Mouse (Mus musculus): ENCODE measurements at regions not wholly inside any gene's neighbourhood (a gene's known extent, or its start where the extent isn't known, plus 50 kb on each side); places are given as distances from the start of the nearest gene placed in this dataset.

DNA sequence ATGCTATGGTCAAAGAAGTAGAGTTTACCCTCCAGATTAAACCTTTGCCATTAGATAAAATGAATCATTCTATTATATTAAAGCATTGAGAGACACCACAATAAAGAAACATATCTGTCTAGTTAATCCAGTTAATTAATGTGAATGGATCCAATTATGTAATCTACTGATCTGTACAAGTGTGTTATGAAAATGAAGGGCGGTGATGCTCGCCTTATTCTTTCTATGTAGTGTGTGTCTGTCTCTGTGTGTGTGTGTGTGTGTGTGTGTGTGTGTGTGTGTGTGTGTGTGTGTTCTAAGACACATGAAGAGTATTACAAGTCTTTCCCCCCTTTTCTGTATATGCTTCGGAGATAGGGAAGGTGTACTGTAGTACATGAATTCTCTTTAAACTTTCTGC, 451.2 kb downstream of the Tns3 start:
- TF ChIP-seq HCFC1 (IDR thresholded peaks at IDR 0.05; ENCODE audit: borderline replicate concordance, insufficient read depth, low read length) (no peak), MAFK (IDR thresholded peaks at IDR 0.05; ENCODE audit: insufficient read depth, low read depth, low read length) (no peak), CHD2 (IDR thresholded peaks at IDR 0.05; ENCODE audit: low read depth, low read length) (no peak)
- H3K9ac ChIP-seq (ENCODE audit: insufficient read depth, low read depth, low read length, poor library complexity, severe bottlenecking): no peak overlapping the region
- in situ Hi-C loops (cut with MboI; ENCODE audit: low sequenced_read_pairs in 2 of 2, unreplicated experiment in 2 of 2): no loop called here

DNA sequence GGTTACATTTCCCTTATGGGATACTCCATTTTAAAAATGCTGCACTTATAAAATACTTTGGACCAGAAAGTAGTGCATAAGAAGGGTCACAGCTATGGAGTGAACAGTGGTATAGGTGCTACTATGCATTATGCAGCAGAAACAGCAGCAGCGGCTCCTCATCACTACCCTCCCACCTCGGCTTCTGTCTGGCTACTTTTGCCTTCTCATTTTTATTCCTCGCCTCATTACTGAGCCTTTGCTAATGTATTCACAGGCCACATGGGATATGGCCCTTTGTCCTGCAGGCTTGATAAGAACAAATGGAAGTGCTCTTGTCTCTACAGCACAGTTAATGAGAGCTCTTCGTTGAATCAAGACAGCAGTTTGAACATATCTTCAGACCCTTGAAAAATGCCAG, 451.6 kb downstream of the Tns3 start:
- Histone ChIP-seq H3K36me3 (ENCODE audit: control insufficient read depth, insufficient read depth, low read length, poor library complexity, severe bottlenecking) (no peaks in the 10 kb centered on the region), H3K27ac (ENCODE audit: insufficient read depth, low read depth, low read length, poor library complexity, severe bottlenecking) (no peak overlapping the region), H3K9me3 (ENCODE audit: control insufficient read depth, insufficient read depth, low read depth, low read length) (no peaks in the 10 kb centered on the region; the same call in 1 of the 2 replicates), H3K4me1 (ENCODE audit: control insufficient read depth in 2 of 2, insufficient read depth in 2 of 2, low read length in 2 of 2, poor library complexity in 1 of 2) (no peaks in the 10 kb centered on the region), H3K9ac (ENCODE audit: insufficient read depth, low read depth, low read length, poor library complexity, severe bottlenecking) (no peak overlapping the region), H3K4me3 (ENCODE audit: insufficient read depth in 1 of 2, low read depth in 1 of 2, low read length in 2 of 2, poor library complexity in 1 of 2, severe bottlenecking in 1 of 2) (no peak overlapping the region)
- DNase-seq (ENCODE audit: low read depth, low spot score): no peak
- in situ Hi-C loops (cut with MboI; ENCODE audit: low sequenced_read_pairs in 2 of 2, unreplicated experiment in 2 of 2): no loop called here
- no peak for TF ChIP-seq CHD2 (IDR thresholded peaks at IDR 0.05; ENCODE audit: low read depth, low read length)
- TF ChIP-seq HCFC1 (IDR thresholded peaks at IDR 0.05; ENCODE audit: borderline replicate concordance, insufficient read depth, low read length): no peak
- no peak for TF ChIP-seq MAFK (IDR thresholded peaks at IDR 0.05; ENCODE audit: insufficient read depth, low read depth, low read length)
- TF ChIP-seq ZC3H11A (IDR thresholded peaks at IDR 0.05; ENCODE audit: borderline replicate concordance, low read depth, low read length): no peak

More for the DNA sequence above, 451.2 kb downstream of the Tns3 start:
- Histone ChIP-seq H3K27ac (ENCODE audit: insufficient read depth, low read depth, low read length, poor library complexity, severe bottlenecking) (no peak overlapping the region), H3K36me3 (ENCODE audit: control insufficient read depth, insufficient read depth, low read length, poor library complexity, severe bottlenecking) (no peaks in the 10 kb centered on the region), H3K4me1 (ENCODE audit: control insufficient read depth in 2 of 2, insufficient read depth in 2 of 2, low read length in 2 of 2, poor library complexity in 1 of 2) (no peaks in the 10 kb centered on the region), H3K9me3 (ENCODE audit: control insufficient read depth, insufficient read depth, low read depth, low read length) (no peaks in the 10 kb centered on the region; the same call in 1 of the 2 replicates), H3K4me3 (ENCODE audit: insufficient read depth in 1 of 2, low read depth in 1 of 2, low read length in 2 of 2, poor library complexity in 1 of 2, severe bottlenecking in 1 of 2) (no peak overlapping the region)
- no peak for DNase-seq (ENCODE audit: low read depth, low spot score)

- Histone ChIP-seq H3K4me3 (ENCODE audit: insufficient read depth in 1 of 2, low read depth in 1 of 2, low read length in 2 of 2, poor library complexity in 1 of 2, severe bottlenecking in 1 of 2) (no peak overlapping the region), H3K9ac (ENCODE audit: insufficient read depth, low read depth, low read length, poor library complexity, severe bottlenecking) (no peak overlapping the region), H3K4me1 (ENCODE audit: control insufficient read depth in 2 of 2, insufficient read depth in 2 of 2, low read length in 2 of 2, poor library complexity in 1 of 2) (no peaks in the 10 kb centered on the region), H3K27ac (ENCODE audit: insufficient read depth, low read depth, low read length, poor library complexity, severe bottlenecking) (no peak overlapping the region), H3K36me3 (ENCODE audit: control insufficient read depth, insufficient read depth, low read length, poor library complexity, severe bottlenecking) (no peaks in the 10 kb centered on the region), H3K9me3 (ENCODE audit: control insufficient read depth, insufficient read depth, low read depth, low read length) (no peaks in the 10 kb centered on the region; the same call in 1 of the 2 replicates)
- TF ChIP-seq MAFK (IDR thresholded peaks at IDR 0.05; ENCODE audit: insufficient read depth, low read depth, low read length) (no peak), HCFC1 (IDR thresholded peaks at IDR 0.05; ENCODE audit: borderline replicate concordance, insufficient read depth, low read length) (no peak)
- no peak for DNase-seq (ENCODE audit: low read depth, low spot score)
- in situ Hi-C loops (cut with MboI; ENCODE audit: low sequenced_read_pairs in 2 of 2, unreplicated experiment in 2 of 2): no loop called here
Observed at GRCm38 (mm10) chr11:8209041-8209440, 455.3 kb downstream of the Tns3 start.

DNA sequence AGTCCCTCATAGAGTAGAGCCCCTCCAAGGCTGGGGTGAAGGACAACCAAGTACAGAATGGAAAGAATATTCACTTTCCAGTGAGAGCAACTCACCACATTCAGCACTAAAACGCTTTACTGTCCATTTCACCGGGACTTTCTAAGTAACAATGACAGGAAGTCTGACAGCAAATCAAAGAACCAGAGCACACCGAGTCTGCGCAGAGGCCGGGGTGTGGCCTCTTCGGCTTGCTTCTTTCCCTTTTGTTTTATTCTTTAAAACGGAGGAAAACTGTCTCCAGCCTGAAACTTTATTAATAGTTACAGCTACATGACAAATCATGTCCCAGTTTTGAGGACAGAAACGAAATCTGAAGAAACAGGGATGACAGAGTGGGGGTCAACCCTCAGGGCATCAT, 465.0 kb downstream of the Tns3 start:
- TF ChIP-seq CHD2 (IDR thresholded peaks at IDR 0.05; ENCODE audit: low read depth, low read length) (no peak), ZC3H11A (IDR thresholded peaks at IDR 0.05; ENCODE audit: borderline replicate concordance, low read depth, low read length) (no peak), MAFK (IDR thresholded peaks at IDR 0.05; ENCODE audit: insufficient read depth, low read depth, low read length) (no peak), ZNF384 (IDR thresholded peaks at IDR 0.05; ENCODE audit: low read depth, low read length) (no peak), HCFC1 (IDR thresholded peaks at IDR 0.05; ENCODE audit: borderline replicate concordance, insufficient read depth, low read length) (no peak)
- H3K9ac ChIP-seq (ENCODE audit: insufficient read depth, low read depth, low read length, poor library complexity, severe bottlenecking): no peak overlapping the region
- in situ Hi-C loops (cut with MboI; ENCODE audit: low sequenced_read_pairs in 2 of 2, unreplicated experiment in 2 of 2): no loop called here
- H3K4me1 ChIP-seq (ENCODE audit: control insufficient read depth in 2 of 2, insufficient read depth in 2 of 2, low read length in 2 of 2, poor library complexity in 1 of 2): no peaks in the 10 kb centered on the region
- no peaks in the 10 kb centered on the region for H3K9me3 ChIP-seq (ENCODE audit: control insufficient read depth, insufficient read depth, low read depth, low read length)
- no peak overlapping the region for H3K4me3 ChIP-seq (ENCODE audit: insufficient read depth in 1 of 2, low read depth in 1 of 2, low read length in 2 of 2, poor library complexity in 1 of 2, severe bottlenecking in 1 of 2)
- no peak overlapping the region for H3K27ac ChIP-seq (ENCODE audit: insufficient read depth, low read depth, low read length, poor library complexity, severe bottlenecking)
- DNase-seq (ENCODE audit: low read depth, low spot score): no peak
- H3K36me3 ChIP-seq (ENCODE audit: control insufficient read depth, insufficient read depth, low read length, poor library complexity, severe bottlenecking): no peaks in the 10 kb centered on the region
